Mouse (Mus musculus) adrenal gland (tissue): ENCODE data around the gene Ryk.

ENCODE experiments used
- intact Hi-C: fragments of 180-260 bp; cut with DNase I; formaldehyde crosslinking; loops from one replicate; pipeline ENCODE4 v1.15.1; 2025
- long read RNA-seq, 2 experiments: library from polyadenylated mRNA; unstranded; transcript quantifications; one replicate each; pipeline ENCODE4 v2.0.0; 2020; ENCODE audit warnings: borderline replicate concordance in 1 of 2; ENCODE audit not compliant: insufficient replicate concordance in 1 of 2

The Ryk gene
- long read RNA-seq, experiment 1, partial matches to known transcripts: 12 of 12 reads
- long read RNA-seq, experiment 1, other reads (novel, unspliced or antisense): 0 of 12 reads
- long read RNA-seq, experiment 2, partial matches to known transcripts: 5 of 9 reads
- long read RNA-seq, experiment 2, other reads (novel, unspliced or antisense): 2 of 9 reads

- intact Hi-C loops: no loop called here
Measured at GRCm38 (mm10) chr9:102834742-102835591, at the start of gene Ryk. Gene Ryk, plus strand, starts transcription at chr9:102834917.

- intact Hi-C loops: loop anchor here (5.0 kb wide), 1 partner anchor 78 kb away; no protein-coding TSS in a partner anchor
Measured at GRCm38 (mm10) chr9:102789491-102789890, 45.2 kb upstream of the Ryk start.

GRCm38 (mm10) chr9:102791845-102792244 is 42.9 kb upstream of the Ryk start:
- intact Hi-C loops: no loop called here

GRCm38 (mm10) chr9:102792836-102793235 is 41.9 kb upstream of the Ryk start:
- intact Hi-C loops: no loop called here

GRCm38 (mm10) chr9:102793286-102793809 is 41.4 kb upstream of the Ryk start:
- intact Hi-C loops: no loop called here

- intact Hi-C loops: no loop called here
Measured at GRCm38 (mm10) chr9:102798406-102798805, 36.3 kb upstream of the Ryk start.

- intact Hi-C loops: no loop called here
Measured at GRCm38 (mm10) chr9:102806056-102806573, 28.6 kb upstream of the Ryk start.

- intact Hi-C loops: no loop called here
Measured at GRCm38 (mm10) chr9:102811192-102811591, 23.5 kb upstream of the Ryk start.

- intact Hi-C loops: no loop called here
Measured at GRCm38 (mm10) chr9:102818228-102818627, 16.5 kb upstream of the Ryk start.

GRCm38 (mm10) chr9:102828604-102829003 is 6.1 kb upstream of the Ryk start:
- intact Hi-C loops: no loop called here

- intact Hi-C loops: no loop called here
Measured at GRCm38 (mm10) chr9:102831541-102831940, 3.2 kb upstream of the Ryk start.

GRCm38 (mm10) chr9:102834414-102834741 is 339 bp upstream of the Ryk start:
- intact Hi-C loops: no loop called here

GRCm38 (mm10) chr9:102836279-102836678 is 1.6 kb downstream of the Ryk start:
- intact Hi-C loops: no loop called here

GRCm38 (mm10) chr9:102840792-102841778 is 6.4 kb downstream of the Ryk start:
- intact Hi-C loops: no loop called here

- intact Hi-C loops: no loop called here
Measured at GRCm38 (mm10) chr9:102841832-102842231, 7.1 kb downstream of the Ryk start.

- intact Hi-C loops: no loop called here
Measured at GRCm38 (mm10) chr9:102842498-102842897, 7.8 kb downstream of the Ryk start.

GRCm38 (mm10) chr9:102843577-102843976 is 8.9 kb downstream of the Ryk start:
- intact Hi-C loops: no loop called here

- intact Hi-C loops: no loop called here
Measured at GRCm38 (mm10) chr9:102845851-102846250, 11.1 kb downstream of the Ryk start.

GRCm38 (mm10) chr9:102846348-102846747 is 11.6 kb downstream of the Ryk start:
- intact Hi-C loops: no loop called here

- intact Hi-C loops: no loop called here
Measured at GRCm38 (mm10) chr9:102852076-102853022, 17.6 kb downstream of the Ryk start.
